Mouse (Mus musculus): ENCODE measurements at regions not wholly inside any gene's neighbourhood (a gene's known extent, or its start where the extent isn't known, plus 50 kb on each side); places are given as distances from the start of the nearest gene placed in this dataset.

GRCm38 (mm10) chr9:41563376-41563775 is 401.9 kb upstream of the Ubash3b start:
- DNase-seq (ENCODE audit: low spot score), result no peak

GRCm38 (mm10) chr9:41558456-41558855 is 397.0 kb upstream of the Ubash3b start:
- DNase-seq (ENCODE audit: low spot score), result no peak

GRCm38 (mm10) chr9:41556888-41557287 is 395.4 kb upstream of the Ubash3b start:
- no peak for DNase-seq (ENCODE audit: low spot score)

GRCm38 (mm10) chr9:41545776-41546175 is 384.3 kb upstream of the Ubash3b start:
- DNase-seq (ENCODE audit: low spot score), result no peak

- no peak for DNase-seq (ENCODE audit: low spot score)
Measured at GRCm38 (mm10) chr9:41542511-41542910, 381.0 kb upstream of the Ubash3b start.

- no peak for DNase-seq (ENCODE audit: low spot score)
Measured at GRCm38 (mm10) chr9:41541327-41541726, 379.8 kb upstream of the Ubash3b start.

- no peak for DNase-seq (ENCODE audit: low spot score)
Measured at GRCm38 (mm10) chr9:41532786-41533185, 371.3 kb upstream of the Ubash3b start.

- DNase-seq (ENCODE audit: low spot score), result no peak
Measured at GRCm38 (mm10) chr9:41532290-41532689, 370.8 kb upstream of the Ubash3b start.

- no peak for DNase-seq (ENCODE audit: low spot score)
Measured at GRCm38 (mm10) chr9:41531596-41531995, 370.1 kb upstream of the Ubash3b start.

- DNase-seq (ENCODE audit: low spot score), result no peak
Measured at GRCm38 (mm10) chr9:41526126-41526525, 364.6 kb upstream of the Ubash3b start.

GRCm38 (mm10) chr9:41525534-41525933 is 364.0 kb upstream of the Ubash3b start:
- DNase-seq (ENCODE audit: low spot score), result no peak

GRCm38 (mm10) chr9:41524591-41524990 is 363.1 kb upstream of the Ubash3b start:
- DNase-seq (ENCODE audit: low spot score), result no peak

- DNase-seq (ENCODE audit: low spot score), result no peak
Measured at GRCm38 (mm10) chr9:41523969-41524368, 362.5 kb upstream of the Ubash3b start.

GRCm38 (mm10) chr9:41522302-41522701 is 360.8 kb upstream of the Ubash3b start:
- DNase-seq (ENCODE audit: low spot score), result no peak

GRCm38 (mm10) chr9:41517787-41518186 is 356.3 kb upstream of the Ubash3b start:
- no peak for DNase-seq (ENCODE audit: low spot score)

GRCm38 (mm10) chr9:41517053-41517696 is 355.7 kb upstream of the Ubash3b start:
- DNase-seq (ENCODE audit: low spot score), result no peak

GRCm38 (mm10) chr9:41515192-41515591 is 353.7 kb upstream of the Ubash3b start:
- no peak for DNase-seq (ENCODE audit: low spot score)

GRCm38 (mm10) chr9:41513701-41514100 is 352.2 kb upstream of the Ubash3b start:
- no peak for DNase-seq (ENCODE audit: low spot score)

GRCm38 (mm10) chr9:41509597-41509996 is 348.1 kb upstream of the Ubash3b start:
- DNase-seq (ENCODE audit: low spot score), result no peak

- no peak for DNase-seq (ENCODE audit: low spot score)
Measured at GRCm38 (mm10) chr9:41508746-41509145, 347.2 kb upstream of the Ubash3b start.

- no peak for DNase-seq (ENCODE audit: low spot score)
Measured at GRCm38 (mm10) chr9:41498326-41498725, 336.8 kb upstream of the Ubash3b start.

- no peak for DNase-seq (ENCODE audit: low spot score)
Measured at GRCm38 (mm10) chr9:41490112-41490511, 328.6 kb upstream of the Ubash3b start.

GRCm38 (mm10) chr9:41488046-41488445 is 326.5 kb upstream of the Ubash3b start:
- DNase-seq (ENCODE audit: low spot score), result no peak

GRCm38 (mm10) chr9:41483218-41483617 is 321.7 kb upstream of the Ubash3b start:
- no peak for DNase-seq (ENCODE audit: low spot score)

Measured in c-Kit-positive CD71-positive TER-119-positive erythroid progenitor cells, embryonic 14.5 days (primary cell).